Mouse (Mus musculus) cerebellum, postnatal 36 days (tissue): ENCODE data around the gene Heca.
A peak's percentile ranks its signal among the peaks of the same experiment; 100 is the strongest.
"Not testable (repeated sequence)": the region's sequence is repeated elsewhere in the genome, so short reads cannot be mapped to it uniquely, and the experiment has no call there.

Experiments used
- DNase-seq, 2 experiments: peaks; one replicate each; pipeline ENCODE4 v3.0.0; 2021 to 2022; ENCODE audit warnings: mixed read lengths in 2 of 2

Gene Heca

DNA sequence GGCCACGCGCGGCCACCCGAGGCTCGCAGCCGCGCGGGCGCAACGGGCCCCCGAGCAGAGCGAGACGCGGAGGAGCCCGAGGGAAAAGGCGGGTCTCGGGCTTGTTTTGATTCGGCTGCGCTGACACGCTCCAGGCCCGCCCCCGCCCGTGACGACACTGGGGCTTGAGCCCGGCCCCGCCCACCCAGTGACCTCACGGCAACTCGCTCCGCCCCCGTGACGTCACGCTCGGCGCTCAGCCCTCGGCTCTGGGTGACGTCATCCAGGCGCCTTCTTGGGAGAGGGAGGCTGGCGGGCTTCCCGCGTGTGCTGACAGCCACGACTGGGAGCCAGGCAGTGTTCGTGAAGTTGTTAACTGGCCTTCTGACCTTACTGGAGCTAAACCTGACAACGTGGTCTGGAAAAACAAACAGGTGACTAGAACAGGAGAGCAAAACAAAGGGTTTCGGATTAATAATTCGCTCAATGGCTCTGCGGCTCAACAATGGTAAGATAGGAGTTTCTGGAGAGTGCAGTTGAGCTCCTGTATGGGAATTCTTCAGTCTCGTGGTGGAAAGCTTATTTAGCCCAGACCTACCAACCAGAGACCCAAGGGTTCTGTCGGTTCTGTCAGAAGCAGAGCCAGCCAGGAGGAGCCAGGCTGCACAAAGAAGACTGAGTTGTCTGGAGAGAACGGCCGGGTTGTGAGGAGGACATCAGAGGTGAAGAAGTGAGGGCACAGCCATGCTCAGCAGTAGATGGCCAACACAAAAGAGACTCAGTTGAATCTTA is at the start of gene Heca:
Gene Heca, minus strand, starts transcription at position 108 of the 771 bp plus-strand sequence.
- DNase-seq, result peak; percentile 87 to 91

DNA sequence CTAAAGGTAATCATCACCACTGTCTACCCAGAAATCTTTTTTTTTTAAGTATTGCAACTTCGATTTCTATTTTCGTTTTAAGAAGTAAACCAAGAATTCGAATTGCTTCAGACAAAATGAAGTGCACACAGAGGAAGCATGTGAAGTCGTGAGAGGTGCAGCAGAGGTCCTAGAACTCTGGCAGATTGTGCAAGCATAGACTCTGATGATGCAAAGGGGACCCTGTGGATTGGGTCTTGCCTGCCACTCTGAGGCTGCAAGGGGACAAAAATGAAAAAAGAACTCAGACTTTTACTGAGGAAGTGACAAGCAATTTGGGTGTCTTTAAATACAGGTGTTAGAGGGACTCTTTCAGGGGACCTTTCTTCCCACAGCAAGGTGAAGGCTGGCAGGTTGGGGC is 42.7 kb upstream of the Heca start:
- no peak for DNase-seq

GRCm38 (mm10) chr10:17989136-17989535 is 41.3 kb upstream of the Heca start:
- no peak for DNase-seq

DNA sequence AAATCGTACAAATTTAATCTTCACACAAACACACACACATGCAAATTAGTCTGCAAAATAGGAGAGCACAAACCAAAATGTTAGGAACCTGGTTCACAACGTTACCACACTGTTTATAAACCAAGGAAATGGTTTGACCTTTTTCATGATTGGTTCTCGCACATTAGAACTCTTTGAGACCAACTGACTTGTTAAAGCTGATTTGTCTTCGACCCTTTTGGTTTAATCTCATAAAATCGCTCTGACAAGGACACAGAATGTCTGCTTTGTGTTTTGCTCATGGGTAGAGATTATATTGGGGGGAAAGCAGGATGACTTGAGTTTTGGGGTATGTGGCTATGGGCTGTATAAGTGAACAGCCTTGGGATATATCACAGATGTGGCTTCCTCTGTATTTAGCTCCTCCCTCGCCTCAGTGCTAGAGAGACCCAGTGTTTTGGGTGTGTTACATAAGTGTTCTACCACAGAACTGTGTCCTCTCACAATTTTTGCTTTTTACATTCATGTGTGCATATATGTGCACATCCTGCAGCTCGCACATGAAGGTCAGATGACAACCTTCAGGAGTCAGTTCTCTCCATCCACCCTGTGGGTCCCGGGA is 40.1 kb upstream of the Heca start:
- no peak for DNase-seq

- peak; percentile 78 for DNase-seq
These were observed 35.4 kb upstream of the Heca start for GRCm38 (mm10) chr10:17983313-17983712.

DNA sequence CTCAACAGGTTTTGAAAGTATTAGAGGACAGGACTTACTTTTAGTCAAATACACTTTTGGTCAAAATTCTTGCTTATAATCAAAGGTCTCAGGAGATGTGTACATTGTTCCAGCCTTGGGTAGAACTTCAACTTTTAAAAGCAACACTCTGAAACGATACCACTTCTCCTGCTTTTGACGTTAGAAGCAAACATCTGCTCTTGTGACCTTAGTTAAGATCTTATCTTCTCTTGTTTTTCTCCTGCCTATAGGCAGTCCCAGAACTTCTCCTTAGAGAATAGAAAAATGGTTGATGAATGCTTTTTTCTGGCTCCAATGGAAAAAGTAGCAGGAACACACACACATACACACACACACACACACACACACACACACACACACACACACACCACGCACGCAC is 18.2 kb upstream of the Heca start:
- no peak for DNase-seq

GRCm38 (mm10) chr10:17950761-17951160 is 2.9 kb upstream of the Heca start:
- DNase-seq, result no peak

DNA sequence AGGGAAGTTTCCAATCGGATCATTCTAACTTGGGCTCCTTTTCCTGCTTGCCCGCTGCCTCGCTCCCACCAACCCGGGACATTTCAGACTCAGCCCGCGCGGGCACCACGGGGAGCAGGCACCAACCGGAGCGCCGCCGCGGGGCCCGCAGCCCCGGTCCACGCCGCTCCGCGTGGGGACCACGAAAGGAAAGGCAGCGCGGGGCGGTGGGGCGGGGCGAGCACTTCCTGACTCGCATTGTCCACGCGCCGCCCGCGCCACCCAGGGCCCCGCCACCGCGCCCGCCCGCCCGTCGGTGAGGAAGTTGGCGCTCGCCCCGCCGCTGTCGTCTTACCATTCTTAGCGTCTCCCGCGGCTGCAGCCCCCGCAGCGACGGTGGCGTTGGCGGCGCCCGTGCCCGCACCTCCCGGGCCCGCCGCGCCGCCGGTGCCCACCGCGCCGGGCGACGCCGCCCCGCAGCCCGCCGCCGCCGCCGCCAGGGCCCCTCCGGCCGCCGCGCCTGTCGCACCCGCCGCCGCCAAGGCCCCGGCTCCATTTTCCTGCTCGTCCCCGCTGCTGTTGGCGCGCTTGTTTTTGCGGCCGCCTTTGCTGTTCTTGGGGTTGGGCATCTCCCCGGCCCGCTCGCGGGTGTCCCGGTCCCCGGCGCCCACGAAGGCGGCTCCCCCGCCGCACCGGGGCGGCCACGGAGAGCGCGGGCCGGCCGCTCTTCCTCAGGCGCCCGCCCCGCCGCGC is 526 bp downstream of the Heca start:
- DNase-seq, result peak; percentile 55 to 71

GRCm38 (mm10) chr10:17946799-17947174 is 1.1 kb downstream of the Heca start:
- not testable (repeated sequence) for DNase-seq

- DNase-seq, result no peak
These were observed 1.8 kb downstream of the Heca start for GRCm38 (mm10) chr10:17946046-17946445.

DNA sequence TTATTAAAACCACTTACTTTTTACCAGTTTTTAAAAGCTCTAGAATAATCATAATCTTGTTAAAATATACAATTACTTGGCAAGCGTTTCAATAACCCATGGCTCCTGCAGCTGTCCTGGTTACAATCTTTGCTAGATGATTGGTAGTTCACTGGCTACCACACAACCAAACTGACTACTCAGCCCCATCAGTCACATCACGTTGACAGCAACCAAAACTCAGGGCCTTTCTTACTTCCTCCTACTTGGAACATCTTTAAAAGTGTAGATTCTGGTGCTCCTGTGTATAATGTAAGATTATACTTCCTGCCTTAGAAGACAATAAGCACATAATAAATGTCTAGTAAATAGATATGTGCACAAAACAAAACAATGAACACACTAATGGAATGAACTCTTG is 14.2 kb downstream of the Heca start:
- no peak for DNase-seq

GRCm38 (mm10) chr10:17932131-17932530 is 15.7 kb downstream of the Heca start:
- no peak for DNase-seq

- DNase-seq, result no peak
These were observed 16.7 kb downstream of the Heca start for GRCm38 (mm10) chr10:17931157-17931556.

DNA sequence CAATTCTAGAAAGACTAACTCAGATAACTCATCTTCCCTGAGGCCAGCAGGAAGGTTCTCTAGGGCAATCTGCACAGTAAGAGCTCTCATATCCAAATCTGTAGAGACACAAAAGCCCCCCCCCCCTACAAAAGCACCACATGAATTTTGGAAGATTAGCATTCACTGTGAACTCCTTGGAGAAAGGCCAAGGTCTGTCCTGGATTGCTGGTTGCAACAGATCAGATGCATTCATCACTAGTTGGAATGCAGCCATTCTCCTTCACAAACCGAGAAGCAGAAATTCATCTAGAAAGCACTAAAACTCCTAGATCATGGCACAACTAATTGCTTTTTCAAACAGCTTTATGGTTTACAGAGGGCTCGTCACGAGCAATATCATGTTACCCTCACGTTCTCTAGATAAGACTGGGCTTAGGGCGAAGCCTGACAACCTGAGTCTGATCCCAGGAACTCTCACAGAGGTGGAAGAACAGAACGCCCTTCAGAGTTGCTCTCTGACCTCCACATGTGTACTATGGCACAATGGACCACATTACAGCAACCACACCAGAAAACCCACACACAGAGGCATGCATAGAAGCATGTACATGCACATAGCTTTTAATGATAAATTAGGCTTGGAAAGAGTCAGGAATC is 17.3 kb downstream of the Heca start:
- DNase-seq, result peak in 1 of 2 experiments; percentile 17

DNA sequence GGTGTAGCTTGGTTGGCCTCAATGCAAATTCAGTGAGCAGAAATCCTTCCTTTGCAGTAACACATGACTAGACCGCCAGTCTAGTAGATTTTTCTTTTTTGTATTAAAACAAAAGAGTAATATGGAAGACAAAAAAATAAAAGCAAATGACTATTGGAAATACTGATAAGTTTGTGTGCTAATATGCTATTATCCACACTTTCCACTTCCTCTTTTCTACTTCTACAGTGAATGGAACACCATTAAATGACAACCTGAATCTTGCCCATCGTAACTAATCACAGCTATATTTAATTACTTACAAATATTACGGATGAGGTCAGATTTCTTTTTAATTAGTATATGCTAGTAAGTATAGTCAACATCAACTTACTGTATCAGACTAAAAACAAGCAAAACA is 22.7 kb downstream of the Heca start:
- no peak for DNase-seq

- no peak for DNase-seq
These were observed 23.7 kb downstream of the Heca start for GRCm38 (mm10) chr10:17924166-17924565.

DNA sequence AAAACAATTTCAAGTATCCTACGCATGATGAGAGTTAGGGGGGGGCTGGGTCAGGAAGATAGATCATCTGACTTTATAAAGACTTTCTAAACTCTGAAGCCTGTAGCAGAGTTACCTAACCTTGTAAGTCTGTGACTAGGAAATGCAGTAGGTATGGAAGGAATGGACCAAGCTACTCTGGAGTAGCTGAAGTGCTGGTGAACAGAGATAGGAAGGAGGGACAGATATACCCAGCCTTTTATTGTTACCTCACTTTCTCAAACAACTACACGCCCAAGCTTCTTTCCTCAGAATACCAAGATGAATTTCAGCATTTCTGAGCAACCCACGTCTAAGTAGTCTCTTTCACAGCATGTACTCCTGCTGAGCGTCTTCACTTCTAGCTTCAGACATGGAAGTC is 26.5 kb downstream of the Heca start:
- DNase-seq, result no peak

DNA sequence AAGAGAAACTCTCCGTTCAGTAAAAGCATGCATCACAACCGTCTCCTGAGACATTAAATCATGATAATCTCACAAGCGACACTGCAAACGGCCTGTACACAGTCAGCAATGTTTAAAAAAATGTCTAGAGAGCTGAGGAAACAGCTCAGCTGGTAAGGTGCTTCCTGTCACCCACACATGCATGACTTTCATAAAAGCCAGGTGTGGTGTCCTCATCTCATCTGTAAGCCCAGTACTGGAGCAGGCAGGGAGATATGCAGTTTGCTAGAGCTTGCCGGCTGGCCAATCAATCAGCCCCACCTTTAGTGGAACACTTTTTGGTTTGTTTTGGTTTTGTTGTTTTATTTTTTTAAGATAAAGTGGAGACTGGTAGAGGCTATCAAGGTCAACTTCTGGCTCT is 27.9 kb downstream of the Heca start:
- no peak for DNase-seq

DNA sequence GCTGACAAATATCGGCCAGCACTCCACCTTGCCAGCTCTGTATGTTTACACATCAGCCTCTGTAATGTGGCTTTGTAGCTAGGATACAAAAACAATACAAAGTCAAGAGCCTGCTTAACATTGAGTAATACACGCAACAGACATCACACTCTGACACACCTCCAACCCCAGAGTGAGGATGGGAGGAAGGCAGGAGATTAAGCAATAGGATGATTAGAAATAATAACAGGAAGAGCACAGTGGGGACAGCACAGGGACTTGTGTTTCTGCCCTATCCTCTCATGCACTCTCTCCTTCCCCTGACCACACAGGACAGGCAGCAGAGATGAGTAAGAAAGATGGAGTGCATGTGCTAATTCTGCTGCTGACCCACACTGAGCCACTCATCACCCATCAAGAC is 28.8 kb downstream of the Heca start:
- no peak for DNase-seq

DNA sequence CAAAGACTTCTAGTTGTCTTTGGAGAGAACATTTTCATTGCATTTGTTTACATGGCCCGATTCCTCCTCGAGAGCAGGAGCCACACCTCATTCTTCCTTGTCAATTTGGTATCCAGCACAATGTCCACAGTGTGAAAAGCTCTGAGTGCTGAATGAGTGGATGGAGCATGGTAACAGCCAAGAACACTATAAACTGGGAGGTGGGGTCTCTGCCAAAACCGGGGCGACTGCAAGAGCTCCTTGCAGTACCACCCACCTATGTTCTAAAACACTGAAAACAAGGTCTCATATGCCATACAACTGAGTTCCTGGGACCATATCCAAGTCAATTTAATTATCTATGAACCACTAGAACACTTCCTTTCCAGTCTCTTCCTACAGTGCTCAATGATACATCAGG is 39.1 kb downstream of the Heca start:
- no peak for DNase-seq

DNA sequence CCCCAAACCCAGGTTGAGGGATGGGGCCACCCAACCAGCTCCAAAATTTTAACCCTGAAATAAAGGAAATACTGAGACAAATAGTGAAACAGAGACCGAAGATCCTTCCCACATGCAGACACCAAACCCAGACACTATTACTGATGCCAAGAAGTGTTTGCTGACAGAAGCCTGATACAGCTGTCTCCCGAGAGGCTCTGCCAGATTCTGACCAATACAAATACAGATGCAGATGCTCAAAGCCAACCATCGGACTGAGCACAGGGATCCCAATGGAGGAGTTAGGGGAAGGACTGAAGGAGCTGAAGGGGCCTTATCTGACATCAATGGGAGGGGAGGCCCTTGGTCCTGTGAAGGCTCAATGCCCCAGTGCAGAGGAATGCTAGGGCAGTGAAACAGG is 41.5 kb downstream of the Heca start:
- not testable (repeated sequence) for DNase-seq

DNA sequence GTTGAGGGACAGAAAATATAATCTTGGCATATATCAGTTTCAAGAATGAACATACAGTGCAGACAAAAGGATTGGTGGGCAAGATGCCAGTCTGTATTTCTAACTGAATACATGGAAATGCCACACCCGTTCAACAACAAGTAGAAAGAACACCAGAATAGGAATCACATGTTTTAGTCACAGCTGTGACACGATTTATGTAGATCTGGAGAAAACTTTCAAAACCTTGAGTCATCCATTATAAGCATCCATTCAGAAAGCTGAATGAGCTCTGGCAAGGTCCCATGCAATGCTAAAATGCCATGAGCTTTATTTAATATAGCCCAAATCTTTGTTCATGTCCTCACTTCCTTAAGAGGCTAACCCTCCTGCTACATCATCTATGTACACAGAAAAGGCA is 44.4 kb downstream of the Heca start:
- no peak for DNase-seq

GRCm38 (mm10) chr10:17880724-17881123 is 67.1 kb downstream of the Heca start:
- DNase-seq, result no peak

DNA sequence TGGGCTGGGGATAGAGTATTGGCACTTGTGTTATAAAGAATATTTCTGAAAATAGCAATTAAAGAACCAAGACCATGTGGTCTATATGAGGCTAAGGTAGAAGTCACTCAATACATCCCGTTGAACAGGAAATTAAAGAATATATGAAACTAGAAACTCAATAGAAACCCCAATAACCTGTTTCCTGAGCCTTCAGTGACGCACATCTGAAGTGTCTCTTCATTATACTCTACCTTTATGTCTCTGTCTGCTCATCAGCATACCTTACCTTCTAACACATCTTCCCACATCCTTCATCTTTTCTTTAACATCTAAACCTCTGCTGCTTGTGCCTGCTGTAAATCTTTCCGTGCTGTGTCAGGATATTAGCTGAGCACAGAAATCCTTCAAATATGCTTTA is 67.8 kb downstream of the Heca start:
- no peak for DNase-seq
